In the genomic region with DNA sequence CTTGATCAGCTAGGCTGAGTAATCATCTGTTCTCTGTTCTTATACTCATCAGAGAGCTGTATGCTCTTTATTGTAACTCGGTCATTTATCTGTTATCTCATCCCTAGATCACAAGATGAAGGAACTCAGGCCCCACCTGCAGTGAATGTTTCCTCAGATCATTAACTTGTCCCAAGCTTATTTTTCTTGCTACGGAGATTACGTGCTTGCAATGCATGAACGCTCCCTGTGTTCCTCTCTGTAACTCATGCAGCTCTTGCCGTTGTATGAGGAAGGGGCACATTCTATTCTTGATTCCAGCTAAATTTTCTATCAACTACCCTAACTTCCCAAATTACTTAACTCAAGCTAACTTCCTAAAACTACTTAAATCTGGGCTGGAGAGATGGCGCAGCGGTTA, we compare ENCODE assay signal across 30 mouse cellular contexts. TPM values are rescaled to one million over a fixed set of nuclear protein-coding genes. Genes with fewer than 3 reads are reported as not detected.
"Had no signal": no experiment of that assay in that cellular context is flagged by ENCODE, and none has a peak within 500 bp of the region (broad histone marks: within the 10 kb centered on the region; RNA-seq: fewer than 3 reads in every experiment).

No protein-coding gene starts in this region.

RNA-seq across cellular contexts. Expression of gene Unc93a, which starts 14.5 kb away (rescaled TPM):
- total RNA-seq: gastrocnemius, adult 18-20 months; gastrocnemius, adult 8-10 months; gastrocnemius, postnatal 14 days; gastrocnemius, postnatal 36 days; heart, adult 18-20 months; heart, adult 8-10 months; heart, postnatal 10 days; heart, postnatal 25 days; heart, postnatal 4 days; layer of hippocampus, adult 2 months; layer of hippocampus, postnatal 10 days; layer of hippocampus, postnatal 25 days; left cerebral cortex, postnatal 14 days had no signal
- polyA plus RNA-seq: heart, embryonic 10.5 days; heart, embryonic 12.5 days; heart, embryonic 14.5 days; heart, embryonic 16.5 days; hindbrain, embryonic 10.5 days; hindbrain, embryonic 12.5 days; hindbrain, embryonic 14.5 days; hindbrain, embryonic 16.5 days; inflammation-experienced regulatory T-cells, adult 6 months; intestine, embryonic 15.5 days; kidney, embryonic 16.5 days; limb, embryonic 10.5 days; limb, embryonic 12.5 days; liver, embryonic 11.5 days; liver, embryonic 13.5 days; liver, embryonic 15.5 days; liver, postnatal 0 days had no signal
